Mouse (Mus musculus) neural tube, embryonic 14.5 days (tissue): ENCODE measurements around the gene Rfx7. TPM values are rescaled to one million over a fixed set of nuclear protein-coding genes. Genes with fewer than 3 reads are reported as not detected.

ENCODE experiments used
- ATAC-seq: fragments of 200-750 bp; cut with Nextera tagmentation; 2 replicates; pipeline ENCODE4 v1.8.0; 2017; ENCODE audit warnings: low read depth, mild to moderate bottlenecking, moderate TSS enrichment, moderate library complexity
- H3K27ac ChIP-seq: fragments of 300-500 bp; sonication (generic); 2 replicates; pipeline ENCODE4 v1.5.1; 2014; ENCODE audit warnings: low read depth, mild to moderate bottlenecking, control low read depth, low read length, moderate library complexity, mixed read lengths
- H3K27me3 ChIP-seq: fragments of 300-500 bp; sonication (generic); 2 replicates; pipeline ENCODE4 v1.6.1; 2014; ENCODE audit warnings: low read length; ENCODE audit not compliant: control insufficient read depth, insufficient read depth
- H3K36me3 ChIP-seq: fragments of 300-500 bp; sonication (generic); 2 replicates; pipeline ENCODE4 v1.6.1; 2014; ENCODE audit warnings: low read length, mixed read lengths; ENCODE audit not compliant: control insufficient read depth, insufficient read depth
- H3K4me1 ChIP-seq: fragments of 300-500 bp; sonication (generic); 2 replicates; pipeline ENCODE4 v1.6.1; 2014; ENCODE audit warnings: low read length; ENCODE audit not compliant: control insufficient read depth, insufficient read depth
- H3K4me2 ChIP-seq: fragments of 300-500 bp; sonication (generic); 2 replicates; pipeline ENCODE4 v1.6.1; 2014; ENCODE audit warnings: mild to moderate bottlenecking, low read depth, low read length, control low read depth
- H3K4me3 ChIP-seq: fragments of 300-500 bp; sonication (generic); 2 replicates; pipeline ENCODE4 v1.5.1; 2014; ENCODE audit warnings: low read depth, low read length, control low read depth, mixed read lengths
- H3K9ac ChIP-seq: fragments of 300-500 bp; sonication (generic); replicated peaks from 2 replicates; pipeline ENCODE4 v1.6.1; 2014; ENCODE audit warnings: low read depth, mild to moderate bottlenecking, control low read depth, low read length, mixed read lengths
- H3K9me3 ChIP-seq: fragments of 300-500 bp; sonication (generic); 2 replicates; pipeline ENCODE4 v1.6.1; 2016; ENCODE audit warnings: low read length; ENCODE audit not compliant: control insufficient read depth
- WGBS: fragments of 180-500 bp; shearing (Covaris S2); extraction: QIAGEN DNeasy Blood & Tissue Kit; methylation state at CpG from one replicate; pipeline ENCODE4 v1.1.7; 2014; 5-methylcytosine and 5-hydroxymethylcytosine counted together
- polyA plus RNA-seq: library from polyadenylated mRNA; unstranded; fragments of >200 nt; fragmentation: Nextera tagmentation; extraction: Ambion mirVana; gene quantifications from 2 replicates; pipeline ENCODE4 v1.2.1, GENCODE M21; 2014

Rfx7 gene
- polyA plus RNA-seq, 1 experiment from 2014 or later = 29.9 TPM

DNA sequence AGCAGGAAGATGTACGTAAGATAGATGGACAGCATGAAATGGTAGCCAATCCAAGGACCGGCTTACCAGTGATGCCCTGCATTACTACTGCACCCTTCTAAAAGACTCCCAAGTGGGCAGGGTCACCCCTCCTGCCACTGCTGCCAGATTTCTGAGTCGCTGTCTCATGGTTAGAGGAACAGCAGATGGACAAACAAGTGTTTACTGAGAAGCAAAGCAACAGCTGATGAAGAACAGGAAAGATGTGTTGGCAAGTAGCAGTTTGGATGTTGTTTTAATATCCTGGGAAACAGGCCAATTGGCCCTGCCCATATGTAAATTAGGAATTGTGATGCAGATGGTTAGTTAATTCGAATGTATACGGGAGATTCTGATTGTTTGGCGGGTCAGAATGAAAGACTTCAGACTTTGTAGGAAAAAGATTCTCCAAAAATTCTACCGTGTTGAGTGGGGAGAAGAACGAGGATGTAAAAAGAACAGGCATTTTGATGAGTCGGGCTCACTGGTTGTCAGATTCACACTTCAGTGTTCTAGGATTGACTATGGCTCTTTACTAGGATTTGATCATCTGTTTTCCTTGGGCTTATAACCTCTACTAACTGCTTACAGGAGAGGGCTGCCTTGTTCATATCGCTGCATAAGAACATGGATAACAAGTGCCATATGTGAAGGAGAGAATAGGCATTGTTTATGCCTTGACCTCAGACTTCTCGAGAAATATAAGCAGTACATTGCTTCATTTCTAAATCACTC, 19.6 kb upstream of the Rfx7 start:
- Histone ChIP-seq H3K4me3 (no peak overlapping the region), H3K9me3 (no peaks in the 10 kb centered on the region), H3K4me2 (no peak overlapping the region), H3K27ac (no peak overlapping the region), H3K27me3 (no peaks in the 10 kb centered on the region), H3K36me3 (no peaks in the 10 kb centered on the region), H3K4me1 (no peaks in the 10 kb centered on the region; the same call in 1 of the 2 replicates), H3K9ac (no peak overlapping the region)
- 45% methylated on average over 11 of the region's 11 CpGs for WGBS
- no peak for ATAC-seq

DNA sequence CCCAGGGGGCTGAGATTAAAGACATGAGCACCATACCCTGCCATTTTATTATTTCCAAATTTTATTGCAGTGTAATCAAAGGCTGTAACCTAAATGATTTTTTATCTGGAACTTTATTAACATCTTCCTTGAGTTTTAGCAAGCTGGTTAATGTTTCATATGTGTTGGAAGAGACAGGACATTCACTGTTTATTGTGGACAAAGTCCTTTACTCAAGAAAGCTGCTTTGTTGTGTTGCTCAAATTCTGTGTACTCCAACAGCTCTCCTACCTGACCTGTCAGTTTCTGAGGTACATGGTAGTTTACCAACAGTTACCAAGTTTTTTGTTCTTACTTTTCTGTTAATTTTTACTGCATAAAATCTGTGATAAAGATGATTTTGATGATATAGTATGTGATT, 16.7 kb upstream of the Rfx7 start:
- Histone ChIP-seq H3K36me3 (no peaks in the 10 kb centered on the region), H3K4me2 (no peak overlapping the region), H3K9ac (no peak overlapping the region), H3K9me3 (no peaks in the 10 kb centered on the region), H3K4me1 (no peaks in the 10 kb centered on the region; the same call in 1 of the 2 replicates), H3K27me3 (no peaks in the 10 kb centered on the region), H3K4me3 (no peak overlapping the region), H3K27ac (no peak overlapping the region)
- ATAC-seq = no peak

DNA sequence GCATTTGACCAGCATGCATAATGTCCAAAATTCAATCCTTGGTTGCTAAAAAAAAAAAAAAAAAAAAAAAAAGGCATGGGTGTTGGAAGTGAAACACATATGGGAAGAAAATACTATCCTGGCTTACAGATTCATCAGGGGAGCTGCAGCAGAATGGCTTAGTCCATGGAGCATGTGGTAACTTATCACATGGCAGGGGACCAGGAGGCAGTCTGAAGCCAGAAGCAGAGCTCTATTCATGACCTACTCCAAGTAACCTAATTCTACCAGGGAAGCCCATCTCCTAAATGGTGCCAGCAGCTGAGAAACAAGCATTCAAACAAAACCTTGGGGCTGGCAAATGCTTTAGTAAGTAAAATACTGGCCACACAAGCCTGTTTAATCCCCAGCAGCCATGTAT, 12.8 kb upstream of the Rfx7 start:
- H3K4me2 ChIP-seq = no peak overlapping the region
- H3K27me3 ChIP-seq = no peaks in the 10 kb centered on the region
- no peaks in the 10 kb centered on the region for H3K4me1 ChIP-seq
- no peak overlapping the region for H3K9ac ChIP-seq
- no peak for ATAC-seq
- no peaks in the 10 kb centered on the region for H3K36me3 ChIP-seq
- no peak overlapping the region for H3K27ac ChIP-seq
- H3K4me3 ChIP-seq = no peak overlapping the region
- no peaks in the 10 kb centered on the region for H3K9me3 ChIP-seq

DNA sequence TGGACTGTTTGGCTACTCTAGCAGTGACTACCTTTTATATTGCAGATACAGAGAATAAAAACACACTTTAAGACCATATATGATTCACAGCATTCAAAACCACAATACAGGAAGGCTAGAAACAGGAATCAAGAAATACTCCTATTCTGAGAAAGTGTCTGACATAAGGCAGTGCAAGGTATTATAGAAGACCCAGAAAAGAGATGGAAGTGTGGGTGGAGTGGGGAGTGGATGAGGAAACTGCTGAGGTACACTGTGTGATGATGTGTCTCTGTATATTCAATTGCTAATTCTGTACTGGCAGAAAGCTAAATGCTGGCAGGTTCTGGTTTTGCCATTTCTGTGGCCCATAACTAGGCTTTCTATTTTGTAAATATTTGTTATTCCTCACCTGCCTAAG, 11.2 kb upstream of the Rfx7 start:
- H3K27ac ChIP-seq = no peak overlapping the region
- no peak overlapping the region for H3K9ac ChIP-seq
- no peaks in the 10 kb centered on the region for H3K36me3 ChIP-seq
- H3K4me2 ChIP-seq = no peak overlapping the region
- no peaks in the 10 kb centered on the region for H3K9me3 ChIP-seq
- H3K4me1 ChIP-seq = no peaks in the 10 kb centered on the region
- no peak for ATAC-seq
- no peaks in the 10 kb centered on the region for H3K27me3 ChIP-seq
- H3K4me3 ChIP-seq = no peak overlapping the region

GRCm38 (mm10) chr9:72526091-72526490, 5.9 kb upstream of the Rfx7 start:
- ATAC-seq = no peak
- Histone ChIP-seq H3K27me3 (no peaks in the 10 kb centered on the region), H3K36me3 (no peaks in the 10 kb centered on the region), H3K4me2 (no peak overlapping the region), H3K9ac (no peak overlapping the region), H3K9me3 (no peaks in the 10 kb centered on the region), H3K4me3 (no peak overlapping the region), H3K4me1 (peaks cover 9% of the 10 kb centered on the region), H3K27ac (no peak overlapping the region)
- WGBS = 74% methylated on average over 1 of the region's 1 CpGs

- WGBS = under 1% methylated on average over 12 of the region's 12 CpGs
- Histone ChIP-seq H3K4me2 (peak overlapping the region; percentile 53; the same call in 1 of the 2 replicates), H3K27ac (no peak overlapping the region), H3K9ac (no peak overlapping the region), H3K4me3 (no peak overlapping the region), H3K36me3 (no peaks in the 10 kb centered on the region), H3K9me3 (no peaks in the 10 kb centered on the region), H3K4me1 (peaks cover 14% of the 10 kb centered on the region), H3K27me3 (no peaks in the 10 kb centered on the region)
- ATAC-seq = no peak
These were observed 1.8 kb upstream of the Rfx7 start for GRCm38 (mm10) chr9:72530237-72530636.

GRCm38 (mm10) chr9:72530824-72531223, 1.2 kb upstream of the Rfx7 start:
- Histone ChIP-seq H3K4me3 (peak overlapping the region; percentile 69), H3K27ac (peak overlapping the region; percentile 100), H3K27me3 (no peaks in the 10 kb centered on the region), H3K4me2 (peak overlapping the region; percentile 53), H3K9ac (peak overlapping the region; percentile 46; the same call in 1 of the 2 replicates), H3K4me1 (peaks cover 16% of the 10 kb centered on the region), H3K9me3 (no peaks in the 10 kb centered on the region), H3K36me3 (no peaks in the 10 kb centered on the region)
- peak; percentile 2 for ATAC-seq
- 21% methylated on average over 4 of the region's 4 CpGs for WGBS

- Histone ChIP-seq H3K27me3 (no peaks in the 10 kb centered on the region), H3K9me3 (no peaks in the 10 kb centered on the region), H3K4me3 (peak overlapping the region; percentile 69), H3K27ac (peak overlapping the region; percentile 100), H3K36me3 (no peaks in the 10 kb centered on the region), H3K4me1 (peaks cover 16% of the 10 kb centered on the region), H3K4me2 (peak overlapping the region; percentile 53), H3K9ac (peak overlapping the region; percentile 96)
- ATAC-seq = peak; percentile 92
- WGBS = under 1% methylated on average over 32 of the region's 35 CpGs
These were observed 597 bp upstream of the Rfx7 start for GRCm38 (mm10) chr9:72531291-72531995.

- Histone ChIP-seq H3K9ac (peak overlapping the region; percentile 96), H3K4me3 (peak overlapping the region; percentile 69), H3K27me3 (no peaks in the 10 kb centered on the region), H3K36me3 (no peaks in the 10 kb centered on the region), H3K4me1 (peaks cover 16% of the 10 kb centered on the region), H3K27ac (peak overlapping the region; percentile 100), H3K4me2 (peak overlapping the region; percentile 53), H3K9me3 (no peaks in the 10 kb centered on the region)
- WGBS = under 1% methylated on average over 51 of the region's 55 CpGs
- peak; percentile 50 for ATAC-seq
These were observed 495 bp downstream of the Rfx7 start for GRCm38 (mm10) chr9:72532381-72533088.
